Mouse (Mus musculus) limb, embryonic 10.5 days (tissue): ENCODE data around the gene Lrrc43. TPM values are rescaled to one million over a fixed set of nuclear protein-coding genes. Genes with fewer than 3 reads are reported as not detected.
A peak's percentile ranks its signal among the peaks of the same experiment; 100 is the strongest.

Source experiments
- DNase-seq: peaks from one replicate; pipeline ENCODE4 v3.0.0-alpha.2; 2017; ENCODE audit warnings: low spot score
- H3K27ac ChIP-seq: fragments of 300-500 bp; sonication (generic); 2 replicates; pipeline ENCODE4 v1.5.1; 2016; ENCODE audit warnings: mild to moderate bottlenecking
- H3K27me3 ChIP-seq: fragments of 300-500 bp; sonication (generic); 2 replicates; pipeline ENCODE4 v1.6.1; 2016; ENCODE audit warnings: low read depth, mild to moderate bottlenecking; ENCODE audit not compliant: poor library complexity, severe bottlenecking
- H3K36me3 ChIP-seq: fragments of 300-500 bp; sonication (generic); 2 replicates; pipeline ENCODE4 v1.6.1; 2016; ENCODE audit warnings: mild to moderate bottlenecking, moderate library complexity
- H3K4me1 ChIP-seq: fragments of 300-500 bp; sonication (generic); 2 replicates; pipeline ENCODE4 v1.6.1; 2016
- H3K4me3 ChIP-seq: fragments of 300-500 bp; sonication (generic); 2 replicates; pipeline ENCODE4 v1.5.1; 2016; ENCODE audit warnings: mild to moderate bottlenecking, moderate library complexity
- H3K9me3 ChIP-seq: fragments of 300-500 bp; sonication (generic); replicated peaks from 2 replicates; pipeline ENCODE4 v1.6.1; 2016; ENCODE audit warnings: mild to moderate bottlenecking
- WGBS: fragments of 180-500 bp; shearing (Covaris S2); methylation state at CpG from one replicate; pipeline ENCODE4 v1.1.7; 2016; 5-methylcytosine and 5-hydroxymethylcytosine counted together
- microRNA-seq: library from miRNA; unstranded; fragments of <30 nt; microRNA quantifications from one replicate; pipeline ENCODE4, GENCODE M21; 2017
- polyA plus RNA-seq: library from polyadenylated mRNA; unstranded; fragments of >200 nt; fragmentation: Nextera tagmentation; extraction: Ambion mirVana; gene quantifications from 2 replicates; pipeline ENCODE4 v1.2.1, GENCODE M21; 2016

Gene Lrrc43
- polyA plus RNA-seq, 1 experiment from 2014 or later, result not detected

DNA sequence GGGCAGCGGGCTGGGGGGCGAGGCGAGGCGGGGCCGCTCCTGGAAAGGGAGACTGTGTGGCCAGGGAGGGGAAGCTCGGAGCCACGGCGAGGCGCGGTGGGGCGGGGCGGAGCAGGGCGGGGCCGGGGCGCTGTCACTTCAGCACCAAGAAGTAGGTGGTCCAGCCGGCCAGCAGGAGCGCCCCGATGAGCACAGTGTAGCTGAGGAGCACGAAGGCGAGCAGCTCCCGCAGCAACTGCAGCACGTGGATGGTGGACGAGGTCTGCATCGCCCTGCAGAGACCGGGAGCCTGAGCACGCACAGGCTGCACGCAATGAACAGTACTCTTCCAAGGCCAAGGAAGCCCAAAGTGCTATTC, 35.3 kb downstream of the Lrrc43 start:
- H3K27me3 ChIP-seq, result no peaks in the 10 kb centered on the region
- peak overlapping the region; percentile 98 for H3K4me3 ChIP-seq
- peak; percentile 96 for DNase-seq
- H3K36me3 ChIP-seq, result peaks cover 18% of the 10 kb centered on the region
- 0 out of 2 replicates have a peak overlapping the region, but pooled peaks have one; percentile 89 for H3K27ac ChIP-seq
- peaks cover 36% of the 10 kb centered on the region for H3K4me1 ChIP-seq
- no peaks in the 10 kb centered on the region for H3K9me3 ChIP-seq
- WGBS, result 2% methylated on average over 27 of the region's 27 CpGs

- no peaks in the 10 kb centered on the region for H3K9me3 ChIP-seq
- no peak for DNase-seq
- H3K36me3 ChIP-seq, result peaks cover 27% of the 10 kb centered on the region
- H3K27ac ChIP-seq, result 0 out of 2 replicates have a peak within 1 kb of the TSS, but pooled peaks have one; percentile 89
- no peaks in the 10 kb centered on the region for H3K27me3 ChIP-seq
- peak within 1 kb of the TSS; percentile 98 for H3K4me3 ChIP-seq
- H3K4me1 ChIP-seq, result peaks cover 36% of the 10 kb centered on the region
- 87% methylated on average over 7 of the region's 7 CpGs for WGBS
Observed at GRCm38 (mm10) chr5:123525281-123525680, 36.2 kb downstream of the Lrrc43 start, which contains the start of gene Gm49027. TSS of gene Gm49027 (minus strand) at chr5:123525488.

- H3K4me3 ChIP-seq, result no peak overlapping the region
- no peak overlapping the region for H3K27ac ChIP-seq
- 94% methylated on average over 9 of the region's 9 CpGs for WGBS
- no peaks in the 10 kb centered on the region for H3K9me3 ChIP-seq
- H3K4me1 ChIP-seq, result peaks cover 34% of the 10 kb centered on the region
- H3K36me3 ChIP-seq, result peaks cover 35% of the 10 kb centered on the region
- no peaks in the 10 kb centered on the region for H3K27me3 ChIP-seq
- DNase-seq, result no peak
Observed at GRCm38 (mm10) chr5:123525916-123526495, 36.9 kb downstream of the Lrrc43 start.

GRCm38 (mm10) chr5:123528641-123529040, 39.5 kb downstream of the Lrrc43 start:
- Histone ChIP-seq H3K4me3 (no peak overlapping the region), H3K27ac (no peak overlapping the region), H3K4me1 (peaks cover 8% of the 10 kb centered on the region), H3K36me3 (peaks cover 61% of the 10 kb centered on the region), H3K27me3 (no peaks in the 10 kb centered on the region), H3K9me3 (no peaks in the 10 kb centered on the region)
- 84% methylated on average over 7 of the region's 7 CpGs for WGBS
- DNase-seq, result no peak

- 91% methylated on average over 8 of the region's 8 CpGs for WGBS
- Histone ChIP-seq H3K27me3 (no peaks in the 10 kb centered on the region), H3K36me3 (peaks cover 75% of the 10 kb centered on the region), H3K9me3 (no peaks in the 10 kb centered on the region), H3K27ac (no peak overlapping the region), H3K4me1 (no peaks in the 10 kb centered on the region), H3K4me3 (no peak overlapping the region)
- DNase-seq, result no peak
Observed at GRCm38 (mm10) chr5:123530056-123530455, 41.0 kb downstream of the Lrrc43 start.

DNA sequence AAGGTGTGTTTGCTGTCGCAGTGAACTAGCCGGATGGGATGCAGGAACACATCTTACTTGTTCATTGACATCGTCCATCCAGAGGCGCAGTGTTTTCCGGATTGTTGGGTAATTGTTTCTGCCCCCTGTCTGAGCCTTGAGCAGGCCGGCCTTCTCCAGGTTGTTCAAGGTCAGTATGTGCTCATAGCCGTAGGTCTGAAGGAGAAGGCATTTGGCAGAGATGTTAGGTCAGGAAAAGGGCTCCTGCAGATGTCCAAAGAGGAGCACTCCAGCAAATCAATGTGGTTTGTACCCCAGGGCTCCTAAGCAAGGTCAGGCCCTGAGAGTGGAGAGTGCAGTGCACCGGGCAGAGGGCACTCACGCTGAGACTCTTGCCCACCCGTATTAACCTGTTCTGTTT, 44.7 kb downstream of the Lrrc43 start:
- peaks cover 91% of the 10 kb centered on the region for H3K36me3 ChIP-seq
- no peaks in the 10 kb centered on the region for H3K27me3 ChIP-seq
- H3K27ac ChIP-seq, result no peak overlapping the region
- 95% methylated on average over 10 of the region's 10 CpGs for WGBS
- no peak for DNase-seq
- H3K4me1 ChIP-seq, result no peaks in the 10 kb centered on the region
- H3K9me3 ChIP-seq, result no peaks in the 10 kb centered on the region
- no peak overlapping the region for H3K4me3 ChIP-seq

DNA sequence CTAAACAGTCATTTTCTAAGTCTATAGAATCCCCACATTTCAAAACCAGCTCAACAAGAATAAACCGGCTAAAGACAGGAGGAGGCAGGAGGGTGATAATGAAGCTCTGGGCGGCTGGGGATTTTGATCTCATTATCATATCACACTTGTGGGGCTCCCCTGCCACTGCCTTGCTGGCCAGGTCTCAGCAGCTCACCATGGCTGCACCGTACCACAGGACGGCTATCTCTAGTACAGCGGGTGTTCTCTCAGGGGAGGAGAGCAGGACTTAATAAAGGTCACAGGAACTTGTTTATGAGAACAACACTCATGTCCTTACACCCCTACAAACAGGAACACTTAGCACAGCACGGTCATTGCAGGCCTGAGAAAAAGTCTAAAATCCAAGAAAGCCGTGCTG, 66.6 kb downstream of the Lrrc43 start:
- peaks cover 57% of the 10 kb centered on the region for H3K36me3 ChIP-seq
- DNase-seq, result no peak
- WGBS, result 93% methylated on average over 7 of the region's 7 CpGs
- no peaks in the 10 kb centered on the region for H3K4me1 ChIP-seq
- no peaks in the 10 kb centered on the region for H3K27me3 ChIP-seq
- no peak overlapping the region for H3K27ac ChIP-seq
- H3K9me3 ChIP-seq, result no peaks in the 10 kb centered on the region
- no peak overlapping the region for H3K4me3 ChIP-seq

DNA sequence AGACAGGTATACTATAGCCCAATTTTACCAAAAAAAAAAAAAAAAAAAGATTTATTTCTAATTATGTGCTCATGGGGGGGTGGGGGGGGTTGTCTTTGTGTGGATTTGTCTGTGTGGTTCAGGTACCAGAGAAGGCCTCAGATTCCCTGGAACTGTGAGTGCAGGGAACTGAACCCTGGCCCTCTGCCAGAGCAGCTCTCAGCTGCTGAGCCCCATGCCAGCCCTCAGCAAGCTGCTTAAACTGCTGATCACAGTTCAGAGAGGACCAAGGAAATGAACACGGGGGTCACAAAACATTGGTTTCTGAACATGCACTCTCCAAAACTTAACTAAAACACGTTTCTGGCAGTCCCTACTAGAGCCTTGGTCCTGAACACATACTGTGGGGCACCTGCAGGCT, 67.3 kb downstream of the Lrrc43 start:
- Histone ChIP-seq H3K9me3 (no peaks in the 10 kb centered on the region), H3K27ac (no peak overlapping the region), H3K36me3 (peaks cover 64% of the 10 kb centered on the region), H3K4me3 (no peak overlapping the region), H3K27me3 (no peaks in the 10 kb centered on the region), H3K4me1 (no peaks in the 10 kb centered on the region)
- DNase-seq, result no peak
- WGBS, result 82% methylated on average over 2 of the region's 2 CpGs

Small RNA genes within 50 kb of the gene (microRNA-seq; reads per million reads assigned to microRNA genes)
- 2.1 reads per million for gene Mir7647

Other genes with a start within 250 kb of the Lrrc43 start
- gene Wdr66, start 237.2 kb upstream of the Lrrc43 start, polyA plus RNA-seq, result 0.16 and 0.20 TPM in 2 replicates
- 35.8 and 38.8 TPM in 2 replicates for gene Bcl7a, start 145.5 kb upstream of the Lrrc43 start, polyA plus RNA-seq
- gene Mlxip, start 94.5 kb upstream of the Lrrc43 start, polyA plus RNA-seq, result 21.1 and 22.1 TPM in 2 replicates
- gene Il31, start 184 bp downstream of the Lrrc43 start, polyA plus RNA-seq, result not detected in 2 replicates
- gene B3gnt4, start 21.2 kb downstream of the Lrrc43 start, polyA plus RNA-seq, result 1.1 and 1.3 TPM in 2 replicates
- gene Diablo, start 34.9 kb downstream of the Lrrc43 start, polyA plus RNA-seq, result 120 and 122 TPM in 2 replicates
- not detected in 2 replicates for gene Gm49027, start 36.2 kb downstream of the Lrrc43 start, polyA plus RNA-seq
- gene Vps33a, start 83.7 kb downstream of the Lrrc43 start, polyA plus RNA-seq, result 33.0 and 37.3 TPM in 2 replicates
- 46.3 and 48.7 TPM in 2 replicates for gene Clip1, start 195.3 kb downstream of the Lrrc43 start, polyA plus RNA-seq
- 98.1 and 111 TPM in 2 replicates for gene Zcchc8, start 231.8 kb downstream of the Lrrc43 start, polyA plus RNA-seq